Mouse (Mus musculus): Measurements from ENCODE around the gene I830077J02Rik. TPM values are rescaled to one million over a fixed set of nuclear protein-coding genes. Genes with fewer than 3 reads are reported as not detected.

Gene I830077J02Rik
- total RNA-seq, 2 experiments from 2014 or later: 0.26 TPM; not detected in 1

Other genes starting within 250 kb of the I830077J02Rik start
- gene Ddx20, start 245.1 kb downstream of the I830077J02Rik start, total RNA-seq (2021): 1 to 10 TPM; 8.7 to 9.6 TPM
- gene Inka2, start 228.1 kb downstream of the I830077J02Rik start, total RNA-seq (2021): 1 to 10 TPM; 3.3 to 4.0 TPM
- 10 to 100 TPM; 81.0 to 87.5 TPM for gene Rap1a, start 131.3 kb downstream of the I830077J02Rik start, total RNA-seq (2021)
- not detected for gene Adora3, start 61.8 kb downstream of the I830077J02Rik start, total RNA-seq (2021)
- gene Tmigd3, start 61.8 kb downstream of the I830077J02Rik start, total RNA-seq (2021): not detected
- 10 to 100 TPM; 26.9 to 29.3 TPM for gene Wdr77, start 26.7 kb upstream of the I830077J02Rik start, total RNA-seq (2021)
- 100 to 1,000 TPM; 614 to 667 TPM for gene Atp5f1, start 27.4 kb upstream of the I830077J02Rik start, total RNA-seq (2021)
- gene Ovgp1, start 41.0 kb upstream of the I830077J02Rik start, total RNA-seq (2021): under 1 TPM; 0.51 to 0.79 TPM
- gene Pifo, start 82.0 kb upstream of the I830077J02Rik start, total RNA-seq (2021): not detected
- not detected for gene Chil5, start 100.2 kb upstream of the I830077J02Rik start, total RNA-seq (2021)
- not detected for gene Chia1, start 180.6 kb upstream of the I830077J02Rik start, total RNA-seq (2021)
- gene Chil3, start 234.9 kb upstream of the I830077J02Rik start, total RNA-seq (2021): not detected